9 mouse cellular contexts compared by ENCODE assay signal in the genomic region with DNA sequence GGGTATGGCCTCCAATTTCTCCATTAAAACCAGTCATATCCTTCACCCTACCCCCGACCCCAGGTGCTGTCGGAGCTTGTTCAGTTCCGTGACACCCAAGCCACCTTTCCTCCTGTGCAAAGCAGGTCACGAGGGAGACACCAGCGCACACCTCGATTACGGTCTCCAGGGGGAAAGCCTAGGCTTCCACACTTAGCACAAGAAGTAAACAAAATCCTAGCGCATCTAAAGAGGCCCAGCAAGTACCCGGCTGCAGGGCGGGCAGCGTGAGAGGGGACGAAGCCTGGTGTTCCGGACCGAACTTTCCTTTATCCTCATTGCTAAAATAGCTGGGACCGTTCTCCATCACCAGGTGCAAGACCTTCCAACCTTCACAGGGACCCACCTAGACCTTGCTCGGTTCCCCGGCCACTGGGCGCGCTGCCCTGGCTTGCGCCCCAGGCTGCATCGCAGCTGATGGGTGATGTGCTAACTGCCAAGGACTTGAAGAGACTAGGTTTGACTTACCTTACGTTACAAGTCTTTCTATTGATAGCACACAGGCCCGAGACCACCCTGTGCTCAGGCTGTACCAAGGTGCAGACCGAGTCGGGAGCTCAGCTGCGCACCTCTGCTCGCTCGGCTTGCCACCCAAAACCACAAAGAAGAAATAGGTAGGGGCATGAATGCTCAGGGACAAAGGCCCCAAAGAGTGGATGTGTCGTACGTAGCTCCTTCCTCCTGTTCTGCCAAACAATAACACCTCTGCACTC. TPM values are rescaled to one million over a fixed set of nuclear protein-coding genes. Genes with fewer than 3 reads are reported as not detected.
DNase-seq lines count a peak whose midpoint lies in the region; ATAC-seq and TF ChIP-seq lines count a peak whose summit lies in the region.
"Had no signal": no experiment of that assay in that cellular context is flagged by ENCODE, and none has a peak within 500 bp of the region (broad histone marks: within the 10 kb centered on the region; RNA-seq: fewer than 3 reads in every experiment).

No protein-coding gene starts in this region.

- 0 out of 2 replicates have a peak overlapping the region, but pooled peaks have one; percentile 21 for H3K27ac ChIP-seq in lung, embryonic 14.5 days (ENCODE audit: low read depth)
- H3K27ac ChIP-seq in intestine, postnatal 0 days (ENCODE audit: low read depth, low read length), result no peak overlapping the region
- H3K27ac ChIP-seq in lung, embryonic 16.5 days (ENCODE audit: low read length), result peak overlapping the region; percentile 25; the same call in 1 of the 2 replicates
- no peak overlapping the region for H3K27ac ChIP-seq in small intestine, adult 2 months (ENCODE audit: insufficient read depth, low read depth, low read length)

- TF ChIP-seq CTCF in lung, embryonic 14.5 days (IDR thresholded peaks at IDR 0.05; ENCODE audit: low read depth), result no peak
- no peak for TF ChIP-seq CTCF in intestine, postnatal 0 days (IDR thresholded peaks at IDR 0.05; ENCODE audit: low read depth)
- TF ChIP-seq CTCF in small intestine, adult 2 months (IDR thresholded peaks at IDR 0.05; ENCODE audit: extremely low read depth, insufficient read length, insufficient replicate concordance, low read depth, low read length), result no peak

- peaks cover 9% of the 10 kb centered on the region; the same call in 1 of the 2 replicates for H3K27me3 ChIP-seq in lung, embryonic 14.5 days (ENCODE audit: insufficient read depth, low read length)
- peaks cover 10% of the 10 kb centered on the region; the same call in 1 of the 2 replicates for H3K27me3 ChIP-seq in intestine, postnatal 0 days (replicated peaks; ENCODE audit: control insufficient read depth, insufficient read depth, low read length)
- no peaks in the 10 kb centered on the region; the same call in 1 of the 2 replicates for H3K27me3 ChIP-seq in lung, embryonic 16.5 days (ENCODE audit: control insufficient read depth, insufficient read depth, low read depth, low read length)
- no peaks in the 10 kb centered on the region; the same call in 1 of the 2 replicates for H3K27me3 ChIP-seq in small intestine, adult 2 months (ENCODE audit: control insufficient read depth, insufficient read depth, low read length)

- no peak for TF ChIP-seq POLR2A in small intestine, adult 2 months (IDR thresholded peaks at IDR 0.05; ENCODE audit: low read depth, low read length)

- peak overlapping the region; percentile 91 for H3K4me2 ChIP-seq in lung, embryonic 14.5 days
- H3K4me2 ChIP-seq in intestine, postnatal 0 days (replicated peaks; ENCODE audit: low read depth), result peak overlapping the region; percentile 83
- peak overlapping the region; percentile 84 for H3K4me2 ChIP-seq in lung, embryonic 16.5 days (ENCODE audit: low read depth, low read length)

- peak; percentile 40 for DNase-seq in lung, embryonic 14.5 days
- DNase-seq in lung, postnatal 10 days, result no peak
- DNase-seq in cerebellum, adult 18-20 months, result peak; percentile 29 to 61
- DNase-seq in forelimb bud, embryonic 11.5 days (ENCODE audit: low read depth, low spot score), result peak; percentile 27

- H3K9ac ChIP-seq in lung, embryonic 14.5 days, result peak overlapping the region; percentile 67
- peak overlapping the region; percentile 50 for H3K9ac ChIP-seq in intestine, postnatal 0 days (ENCODE audit: low read depth, low read length)
- peak overlapping the region; percentile 70 for H3K9ac ChIP-seq in lung, embryonic 16.5 days (ENCODE audit: low read length)

- H3K36me3 ChIP-seq in lung, embryonic 14.5 days (ENCODE audit: insufficient read depth), result peaks cover 5% of the 10 kb centered on the region; the same call in 1 of the 2 replicates
- H3K36me3 ChIP-seq in intestine, postnatal 0 days (ENCODE audit: control insufficient read depth, insufficient read depth), result no peaks in the 10 kb centered on the region
- no peaks in the 10 kb centered on the region for H3K36me3 ChIP-seq in lung, embryonic 16.5 days (ENCODE audit: control insufficient read depth, insufficient read depth, low read length)
- H3K36me3 ChIP-seq in small intestine, adult 2 months (ENCODE audit: control insufficient read depth, insufficient read depth, low read length), result no peaks in the 10 kb centered on the region

- 1% methylated on average over 30 of the region's 30 CpGs for WGBS in lung, embryonic 14.5 days
- 6% methylated on average over 30 of the region's 30 CpGs for WGBS in intestine, postnatal 0 days
- 1% methylated on average over 30 of the region's 30 CpGs for WGBS in lung, embryonic 16.5 days
- WGBS in small intestine, adult 2 months, result 9% methylated on average over 30 of the region's 30 CpGs

- H3K9me3 ChIP-seq in lung, embryonic 14.5 days (ENCODE audit: low read depth, low read length), result no peaks in the 10 kb centered on the region
- H3K9me3 ChIP-seq in intestine, postnatal 0 days (ENCODE audit: control insufficient read depth), result no peaks in the 10 kb centered on the region
- no peaks in the 10 kb centered on the region for H3K9me3 ChIP-seq in lung, embryonic 16.5 days (ENCODE audit: control insufficient read depth, low read length)

- 0 out of 2 replicates have a peak, but pooled peaks cover 12% of the 10 kb centered on the region for H3K4me1 ChIP-seq in lung, embryonic 14.5 days (ENCODE audit: insufficient read depth)
- H3K4me1 ChIP-seq in intestine, postnatal 0 days (replicated peaks; ENCODE audit: control insufficient read depth, insufficient read depth, low read length), result peaks cover 3% of the 10 kb centered on the region; the same call in 1 of the 2 replicates
- peaks cover 12% of the 10 kb centered on the region for H3K4me1 ChIP-seq in lung, embryonic 16.5 days (replicated peaks; ENCODE audit: control insufficient read depth, insufficient read depth, low read length)
- H3K4me1 ChIP-seq in small intestine, adult 2 months (ENCODE audit: control insufficient read depth, insufficient read depth, insufficient read length, low read length), result peaks cover 3% of the 10 kb centered on the region; the same call in 1 of the 2 replicates

- peak; percentile 67 for ATAC-seq in lung, embryonic 14.5 days (ENCODE audit: insufficient read depth)
- ATAC-seq in intestine, postnatal 0 days, result peak; percentile 29; the same call in 1 of the 2 replicates
- ATAC-seq in lung, embryonic 16.5 days (ENCODE audit: low read depth), result peak; percentile 43; the same call in 1 of the 2 replicates
- no peak for ATAC-seq in monocyte, adult 5-6 weeks (replicated peaks; ENCODE audit: insufficient number of reproducible peaks, low FRiP score, low TSS enrichment, poor library complexity, severe bottlenecking)

- peak overlapping the region; percentile 52 for H3K4me3 ChIP-seq in lung, embryonic 14.5 days (ENCODE audit: low read depth, low read length)
- peak overlapping the region; percentile 45 for H3K4me3 ChIP-seq in intestine, postnatal 0 days (ENCODE audit: low read depth, low read length)
- H3K4me3 ChIP-seq in lung, embryonic 16.5 days (ENCODE audit: low read length), result peak overlapping the region; percentile 55
- peak overlapping the region; percentile 53 for H3K4me3 ChIP-seq in small intestine, adult 2 months (ENCODE audit: low read depth, low read length)

RNA-seq across cellular contexts. Expression of gene Ldhb, which starts 0.5 kb away (rescaled TPM):
- 215 and 230 TPM in 2 replicates for polyA plus RNA-seq in lung, embryonic 14.5 days (2014; fragmentation: Nextera tagmentation; extraction: Ambion mirVana)
- 39.5 and 41.4 TPM in 2 replicates for polyA plus RNA-seq in intestine, postnatal 0 days (2015; fragmentation: Nextera tagmentation; extraction: Ambion mirVana)
- 226 and 231 TPM in 2 replicates for polyA plus RNA-seq in lung, embryonic 16.5 days (2015; fragmentation: Nextera tagmentation; extraction: Ambion mirVana)
- 10.4 and 15.4 TPM in 2 replicates for polyA plus RNA-seq in small intestine, adult 2 months (2012; rRNA removed)
- 3.5 to 10.0 TPM (median 5.1 TPM) in 3 replicates for total RNA-seq in monocyte, adult 5-6 weeks (2017)

RNA-seq across cellular contexts. Expression of gene Gys2, which starts 34.3 kb away (rescaled TPM):
- not detected in 2 replicates for polyA plus RNA-seq in lung, embryonic 14.5 days (2014; fragmentation: Nextera tagmentation; extraction: Ambion mirVana)
- not detected in 2 replicates for polyA plus RNA-seq in intestine, postnatal 0 days (2015; fragmentation: Nextera tagmentation; extraction: Ambion mirVana)
- polyA plus RNA-seq in lung, embryonic 16.5 days (2015; fragmentation: Nextera tagmentation; extraction: Ambion mirVana), result 0.91 TPM in 1 of 2 replicates, not detected in the other
- polyA plus RNA-seq in small intestine, adult 2 months (2012; rRNA removed), result not detected in 2 replicates
- total RNA-seq in monocyte, adult 5-6 weeks (2017), result not detected in 3 replicates
- polyA plus RNA-seq: brain, embryonic 14.5 days had no signal

Comparison
In these comparisons a context has a peak if more than half of its experiments do, and no peak if none do; other contexts are left out.
1. H3K27ac ChIP-seq: peak in lung, embryonic 14.5 days (single experiment) and lung, embryonic 16.5 days (single experiment); none in intestine, postnatal 0 days (single experiment) and small intestine, adult 2 months (single experiment).
2. Peak in every context shown above with its lines, with median percentiles within 50 percentile points of each other: H3K4me2 ChIP-seq, H3K4me3 ChIP-seq and H3K9ac ChIP-seq.